Mouse (Mus musculus) E14TG2a.4 (cell line): ENCODE results near the gene Fanci.

Experiments used
- H3K27me3 ChIP-seq: 2 replicates; pipeline ENCODE4 v1.6.1; 2014; ENCODE audit warnings: low read length, control low read depth; ENCODE audit not compliant: insufficient read depth
- H3K36me3 ChIP-seq: 2 replicates; pipeline ENCODE4 v1.6.1; 2014; ENCODE audit warnings: low read length, control low read depth; ENCODE audit not compliant: insufficient read depth
- H3K4me1 ChIP-seq: replicated peaks from 2 replicates; pipeline ENCODE4 v1.6.1; 2014; ENCODE audit warnings: low read depth, low read length, control low read depth
- H3K4me3 ChIP-seq: replicated peaks from 2 replicates; pipeline ENCODE4 v1.5.1; 2014; ENCODE audit warnings: mild to moderate bottlenecking, low read length
- H3K9me3 ChIP-seq: 2 replicates; pipeline ENCODE4 v1.6.1; 2014; ENCODE audit warnings: low read length, control low read depth
- CTCF ChIP-seq: conservative IDR thresholded peaks from 2 replicates; pipeline ENCODE4 v1.5.1; 2014; ENCODE audit warnings: low read length
- NANOG ChIP-seq: IDR thresholded peaks from 2 replicates; pipeline ENCODE4 v1.6.1; 2014; ENCODE audit warnings: borderline replicate concordance, low read length, mixed read lengths
- POU5F1 ChIP-seq: IDR thresholded peaks from 2 replicates; pipeline ENCODE4 v1.6.1; 2014; ENCODE audit warnings: low read length, borderline replicate concordance

Fanci gene

DNA sequence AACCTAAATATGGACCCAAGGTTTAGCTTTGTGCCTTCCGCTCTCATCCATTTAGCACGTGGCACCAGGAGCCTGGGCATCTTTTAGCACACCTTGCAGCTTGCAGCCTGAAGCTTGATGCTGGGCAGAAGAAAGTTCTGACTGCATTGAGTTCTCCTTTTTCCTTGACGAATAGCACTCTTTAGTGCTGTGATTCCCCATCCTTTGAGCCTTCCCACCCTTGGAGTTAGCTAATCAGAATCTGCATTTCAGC lies 32.6 kb upstream of the Fanci start:
- TF ChIP-seq NANOG (no peak), POU5F1 (no peak), CTCF (no peak)
- Histone ChIP-seq H3K4me3 (no peak overlapping the region), H3K4me1 (peaks cover 34% of the 10 kb centered on the region), H3K9me3 (no peaks in the 10 kb centered on the region), H3K36me3 (peaks cover 90% of the 10 kb centered on the region), H3K27me3 (no peaks in the 10 kb centered on the region)

DNA sequence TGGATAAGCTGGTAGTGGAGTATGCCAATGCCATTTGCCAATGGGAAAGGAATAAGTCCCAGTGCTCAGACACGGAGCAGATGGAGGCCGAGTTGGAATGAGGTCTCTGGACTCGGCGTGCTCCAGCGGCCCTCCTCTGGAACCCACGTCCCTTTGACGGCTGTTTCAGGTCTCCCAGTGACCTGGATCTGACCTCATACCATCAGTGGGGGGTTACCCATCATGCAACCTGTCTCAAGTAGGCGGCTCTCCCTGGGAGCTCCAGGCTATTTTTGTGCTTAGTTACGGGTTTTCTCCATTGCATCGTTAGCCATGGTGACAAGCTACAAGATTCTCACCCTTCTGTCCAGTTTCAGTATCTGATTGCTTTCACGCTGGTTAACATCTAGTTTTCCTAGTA lies 31.7 kb upstream of the Fanci start:
- Histone ChIP-seq H3K4me3 (no peak overlapping the region), H3K4me1 (peaks cover 38% of the 10 kb centered on the region), H3K9me3 (no peaks in the 10 kb centered on the region), H3K36me3 (peaks cover 83% of the 10 kb centered on the region), H3K27me3 (no peaks in the 10 kb centered on the region)
- TF ChIP-seq NANOG = no peak
- TF ChIP-seq CTCF = no peak
- no peak for TF ChIP-seq POU5F1

DNA sequence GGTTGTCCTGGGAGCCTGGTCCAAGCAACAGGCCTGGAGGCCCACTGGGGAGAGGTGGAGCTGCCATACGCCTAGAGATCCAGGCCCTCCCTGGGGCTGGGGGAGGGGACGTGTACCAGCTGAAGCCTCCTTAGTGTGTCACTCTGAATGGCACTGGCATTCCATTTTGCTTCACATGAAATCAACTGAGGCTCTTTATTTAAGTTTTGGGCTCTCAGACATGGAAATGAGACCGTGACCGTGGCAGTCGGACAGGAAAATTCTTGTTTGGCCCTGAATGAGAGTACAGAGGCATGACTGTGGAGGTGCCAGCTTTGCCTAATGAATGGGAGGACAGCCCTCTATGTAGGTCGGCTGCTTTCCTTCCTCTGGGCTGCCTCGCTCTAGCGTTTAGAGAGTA lies 29.5 kb upstream of the Fanci start:
- Histone ChIP-seq H3K9me3 (peaks cover 3% of the 10 kb centered on the region; the same call in 1 of the 2 replicates), H3K4me1 (peaks cover 33% of the 10 kb centered on the region), H3K4me3 (no peak overlapping the region), H3K36me3 (peaks cover 65% of the 10 kb centered on the region), H3K27me3 (no peaks in the 10 kb centered on the region)
- no peak for TF ChIP-seq NANOG
- TF ChIP-seq POU5F1 = no peak
- TF ChIP-seq CTCF = no peak

DNA sequence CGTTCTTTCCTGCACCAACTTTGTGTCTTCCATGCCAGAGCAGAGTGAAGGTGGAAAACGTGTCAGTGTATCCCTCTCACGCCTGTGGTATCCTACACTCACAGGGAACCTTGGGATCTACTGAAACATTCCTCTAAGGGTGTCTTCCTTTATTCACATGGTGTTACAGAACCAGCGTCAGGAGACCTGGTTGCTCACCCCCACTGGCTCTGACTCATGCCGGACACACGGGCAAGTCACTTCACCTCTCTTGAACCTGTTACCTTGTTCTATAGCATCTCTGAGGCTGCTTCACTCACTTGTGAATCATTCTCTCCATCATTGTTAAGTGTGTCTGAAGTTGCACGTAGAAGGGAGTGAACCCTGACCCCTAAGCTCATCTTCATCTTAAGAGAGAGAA lies 28.9 kb upstream of the Fanci start:
- Histone ChIP-seq H3K9me3 (peaks cover 3% of the 10 kb centered on the region; the same call in 1 of the 2 replicates), H3K27me3 (no peaks in the 10 kb centered on the region), H3K4me3 (no peak overlapping the region), H3K4me1 (peaks cover 33% of the 10 kb centered on the region), H3K36me3 (peaks cover 60% of the 10 kb centered on the region)
- TF ChIP-seq POU5F1 = no peak
- TF ChIP-seq NANOG = no peak
- TF ChIP-seq CTCF = no peak

DNA sequence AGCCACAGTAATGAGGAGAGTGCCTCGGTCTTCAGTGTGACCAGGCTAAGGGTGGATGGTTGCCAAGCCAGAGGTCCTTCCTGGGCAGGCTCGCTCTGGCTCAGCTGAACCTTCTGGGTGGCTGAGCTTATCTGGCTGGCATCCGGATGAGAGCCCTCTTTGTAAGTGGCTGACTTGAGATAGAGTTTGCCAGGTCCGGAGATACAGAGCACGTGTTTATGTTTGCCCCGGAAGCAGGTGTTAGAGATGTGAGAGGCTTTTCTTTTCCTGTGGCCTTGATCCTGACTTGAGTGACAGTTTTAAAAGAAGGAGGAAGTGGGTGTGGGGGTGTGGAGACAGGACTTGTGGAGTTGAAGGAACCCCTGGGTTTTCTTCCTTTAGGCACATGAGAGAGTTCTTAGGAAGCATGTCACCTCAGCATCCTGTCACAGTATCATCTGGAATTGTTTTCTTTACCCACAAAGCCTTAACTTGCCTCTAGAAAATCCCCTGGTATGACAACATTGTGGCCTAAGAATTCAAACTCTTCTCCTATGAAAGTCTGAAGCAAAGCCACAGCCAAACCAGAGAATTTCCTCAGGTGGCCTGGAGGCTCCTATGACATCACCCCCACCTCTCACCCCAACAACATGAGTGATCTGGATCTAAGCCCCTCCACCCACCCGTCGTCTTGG lies 28.2 kb upstream of the Fanci start:
- Histone ChIP-seq H3K36me3 (peaks cover 53% of the 10 kb centered on the region), H3K4me1 (peaks cover 30% of the 10 kb centered on the region), H3K9me3 (peaks cover 3% of the 10 kb centered on the region; the same call in 1 of the 2 replicates), H3K4me3 (no peak overlapping the region), H3K27me3 (no peaks in the 10 kb centered on the region)
- TF ChIP-seq CTCF = no peak
- no peak for TF ChIP-seq POU5F1
- TF ChIP-seq NANOG = no peak

DNA sequence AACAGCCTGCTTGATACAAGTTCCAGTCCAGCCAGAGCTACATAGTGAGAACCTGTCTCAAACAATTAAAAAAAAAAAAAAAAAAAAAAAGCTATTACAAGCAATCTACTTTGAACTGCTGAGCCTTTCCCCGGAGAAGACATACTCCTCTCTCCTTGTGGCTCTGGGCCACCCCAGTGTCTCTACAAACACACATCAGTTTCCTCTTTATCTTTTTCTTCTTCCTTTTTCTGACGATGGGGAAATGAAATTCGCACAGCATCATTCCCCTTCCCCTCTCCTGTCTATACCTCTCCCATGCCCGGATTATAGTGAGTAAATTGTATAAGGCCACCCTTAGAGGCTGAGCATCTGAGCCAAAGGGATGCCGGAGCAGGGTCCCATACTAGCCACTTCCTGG lies 23.1 kb upstream of the Fanci start:
- H3K9me3 ChIP-seq = peaks cover 3% of the 10 kb centered on the region; the same call in 1 of the 2 replicates
- no peak for TF ChIP-seq POU5F1
- TF ChIP-seq NANOG = no peak
- TF ChIP-seq CTCF = no peak
- no peak overlapping the region for H3K4me3 ChIP-seq
- H3K27me3 ChIP-seq = no peaks in the 10 kb centered on the region
- H3K4me1 ChIP-seq = peaks cover 33% of the 10 kb centered on the region
- peaks cover 6% of the 10 kb centered on the region for H3K36me3 ChIP-seq

DNA sequence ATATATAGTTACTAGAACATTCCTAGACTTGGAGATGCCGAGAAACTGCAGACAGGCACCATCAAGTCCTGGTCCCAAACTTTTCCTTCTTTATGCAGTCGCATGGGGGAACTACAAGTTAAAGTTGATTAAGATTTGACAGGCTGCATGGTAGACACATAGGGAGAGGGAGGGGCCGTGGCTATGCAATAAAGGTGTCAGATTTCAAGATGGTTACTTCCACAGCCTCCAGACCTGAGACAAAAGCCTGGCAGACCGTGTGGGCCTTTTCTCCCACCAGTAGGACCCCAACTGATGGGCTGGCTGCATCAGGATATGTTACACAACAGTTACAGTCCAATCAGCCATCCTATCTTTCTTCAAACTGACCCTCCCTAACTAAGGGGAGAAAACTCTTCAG lies 22.3 kb upstream of the Fanci start:
- Histone ChIP-seq H3K27me3 (no peaks in the 10 kb centered on the region), H3K36me3 (no peaks in the 10 kb centered on the region), H3K4me3 (no peak overlapping the region), H3K4me1 (peaks cover 33% of the 10 kb centered on the region), H3K9me3 (peaks cover 3% of the 10 kb centered on the region; the same call in 1 of the 2 replicates)
- no peak for TF ChIP-seq CTCF
- no peak for TF ChIP-seq POU5F1
- TF ChIP-seq NANOG = no peak

DNA sequence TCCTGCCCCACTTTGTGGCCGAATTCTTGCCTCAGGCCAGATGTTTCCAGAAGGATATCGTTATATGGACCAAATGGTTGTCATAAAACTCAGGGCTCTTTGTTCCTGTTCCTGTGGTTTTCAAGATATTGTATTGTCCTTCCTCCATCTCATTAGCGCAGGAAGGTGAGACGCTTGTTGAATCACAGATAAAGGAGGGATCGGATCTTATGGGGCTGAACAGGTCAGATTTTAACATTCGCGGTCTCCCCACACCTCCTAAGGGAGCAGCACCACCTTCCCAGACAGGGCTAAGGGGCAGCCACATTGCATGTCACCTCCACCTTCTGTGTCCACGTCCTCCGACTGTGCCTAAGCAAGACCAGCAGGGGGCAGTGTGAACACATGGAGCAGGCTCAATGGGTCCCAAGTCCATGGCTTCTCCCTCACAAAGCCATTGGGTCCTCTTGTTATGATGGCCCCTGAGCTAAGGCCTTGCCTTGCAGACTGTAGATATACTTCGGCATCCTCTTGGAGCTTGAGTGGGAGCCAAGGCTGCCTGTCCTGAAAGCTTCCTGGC lies 20.3 kb upstream of the Fanci start:
- Histone ChIP-seq H3K27me3 (no peaks in the 10 kb centered on the region), H3K9me3 (no peaks in the 10 kb centered on the region), H3K36me3 (no peaks in the 10 kb centered on the region), H3K4me1 (peaks cover 36% of the 10 kb centered on the region), H3K4me3 (no peak overlapping the region)
- TF ChIP-seq CTCF (peak; percentile 80), NANOG (no peak), POU5F1 (no peak)

DNA sequence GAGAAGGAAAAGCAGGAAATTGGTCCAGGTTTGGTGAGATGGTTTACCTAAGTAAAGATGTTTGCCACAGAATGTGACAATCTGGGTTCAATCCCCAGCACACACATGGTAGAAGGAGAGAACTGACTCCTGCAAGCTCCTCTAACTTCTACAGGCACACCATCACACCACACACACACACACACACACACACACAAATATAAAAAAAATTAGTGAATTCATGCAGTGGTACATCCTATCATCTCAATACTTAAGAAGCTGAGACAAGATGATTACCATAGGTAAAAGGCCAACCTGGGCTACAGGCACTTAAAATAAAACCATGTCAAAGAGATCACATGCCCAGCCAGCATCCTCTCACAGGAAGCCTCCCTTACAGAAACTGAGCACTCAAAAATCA lies 17.7 kb upstream of the Fanci start:
- peaks cover 35% of the 10 kb centered on the region for H3K4me1 ChIP-seq
- TF ChIP-seq NANOG (no peak), POU5F1 (no peak), CTCF (no peak)
- H3K27me3 ChIP-seq = no peaks in the 10 kb centered on the region
- no peak overlapping the region for H3K4me3 ChIP-seq
- H3K36me3 ChIP-seq = peaks cover 14% of the 10 kb centered on the region; the same call in 1 of the 2 replicates
- H3K9me3 ChIP-seq = no peaks in the 10 kb centered on the region
